Mouse (Mus musculus): ENCODE data around the gene Ube2l6. TPM values are rescaled to one million over a fixed set of nuclear protein-coding genes. Genes with fewer than 3 reads are reported as not detected.
A peak's percentile ranks its signal among the peaks of the same experiment; 100 is the strongest.

Ube2l6 gene
- polyA plus RNA-seq, 1 experiment: 24.1 TPM

GRCm38 (mm10) chr2:84803963-84804362 lies 5.3 kb downstream of the Ube2l6 start:
- H3K4me3 ChIP-seq (ENCODE audit: insufficient read depth, low read depth, low read length): no peak overlapping the region
- WGBS: 96% methylated on average over 7 of the region's 7 CpGs
- 0 out of 2 replicates have a peak, but pooled peaks cover 2% of the 10 kb centered on the region for H3K4me1 ChIP-seq (ENCODE audit: control insufficient read depth, insufficient read depth, low read length)
- H3K27me3 ChIP-seq (replicated peaks; ENCODE audit: control insufficient read depth, insufficient read depth, low read length): no peaks in the 10 kb centered on the region
- TF ChIP-seq POLR2A (IDR thresholded peaks at IDR 0.05; ENCODE audit: low read depth, low read length) (no peak), CTCF (conservative IDR thresholded peaks at IDR 0.05; ENCODE audit: insufficient read depth, insufficient read length, low read depth, low read length) (no peak)
- H3K36me3 ChIP-seq (ENCODE audit: control insufficient read depth, insufficient read depth, low read length): no peaks in the 10 kb centered on the region
- no peak for DNase-seq
- H3K27ac ChIP-seq (ENCODE audit: insufficient read depth, low read depth, low read length): no peak overlapping the region

- Histone ChIP-seq H3K27me3 (replicated peaks; ENCODE audit: control insufficient read depth, insufficient read depth, low read length) (no peaks in the 10 kb centered on the region), H3K36me3 (ENCODE audit: control insufficient read depth, insufficient read depth, low read length) (no peaks in the 10 kb centered on the region), H3K4me1 (ENCODE audit: control insufficient read depth, insufficient read depth, low read length) (no peaks in the 10 kb centered on the region), H3K27ac (ENCODE audit: insufficient read depth, low read depth, low read length) (no peak overlapping the region), H3K4me3 (ENCODE audit: insufficient read depth, low read depth, low read length) (no peak overlapping the region)
- 67% methylated on average over 5 of the region's 5 CpGs for WGBS
- TF ChIP-seq CTCF (conservative IDR thresholded peaks at IDR 0.05; ENCODE audit: insufficient read depth, insufficient read length, low read depth, low read length) (no peak), POLR2A (IDR thresholded peaks at IDR 0.05; ENCODE audit: low read depth, low read length) (no peak)
- DNase-seq: no peak
These were observed 7.9 kb downstream of the Ube2l6 start for GRCm38 (mm10) chr2:84806546-84806945.

GRCm38 (mm10) chr2:84809330-84809729 lies 10.7 kb downstream of the Ube2l6 start:
- Histone ChIP-seq H3K4me3 (ENCODE audit: insufficient read depth, low read depth, low read length) (no peak overlapping the region), H3K36me3 (ENCODE audit: control insufficient read depth, insufficient read depth, low read length) (no peaks in the 10 kb centered on the region), H3K27ac (ENCODE audit: insufficient read depth, low read depth, low read length) (no peak overlapping the region), H3K27me3 (replicated peaks; ENCODE audit: control insufficient read depth, insufficient read depth, low read length) (no peaks in the 10 kb centered on the region), H3K4me1 (ENCODE audit: control insufficient read depth, insufficient read depth, low read length) (no peaks in the 10 kb centered on the region)
- TF ChIP-seq POLR2A (IDR thresholded peaks at IDR 0.05; ENCODE audit: low read depth, low read length) (no peak), CTCF (conservative IDR thresholded peaks at IDR 0.05; ENCODE audit: insufficient read depth, insufficient read length, low read depth, low read length) (no peak)
- DNase-seq: no peak

- H3K4me1 ChIP-seq (ENCODE audit: control insufficient read depth, insufficient read depth, low read length): no peaks in the 10 kb centered on the region
- H3K27ac ChIP-seq (ENCODE audit: insufficient read depth, low read depth, low read length): no peak overlapping the region
- H3K4me3 ChIP-seq (ENCODE audit: insufficient read depth, low read depth, low read length): no peak overlapping the region
- WGBS: 83% methylated on average over 6 of the region's 6 CpGs
- no peaks in the 10 kb centered on the region for H3K27me3 ChIP-seq (replicated peaks; ENCODE audit: control insufficient read depth, insufficient read depth, low read length)
- TF ChIP-seq POLR2A (IDR thresholded peaks at IDR 0.05; ENCODE audit: low read depth, low read length): no peak
- DNase-seq: no peak
- no peaks in the 10 kb centered on the region for H3K36me3 ChIP-seq (ENCODE audit: control insufficient read depth, insufficient read depth, low read length)
These were observed 11.9 kb downstream of the Ube2l6 start for GRCm38 (mm10) chr2:84810526-84810885.

- DNase-seq: peak; percentile 90
- no peak overlapping the region for H3K27ac ChIP-seq (ENCODE audit: insufficient read depth, low read depth, low read length)
- no peaks in the 10 kb centered on the region for H3K36me3 ChIP-seq (ENCODE audit: control insufficient read depth, insufficient read depth, low read length)
- peak overlapping the region; percentile 39 for H3K4me3 ChIP-seq (ENCODE audit: insufficient read depth, low read depth, low read length)
- no peaks in the 10 kb centered on the region for H3K4me1 ChIP-seq (ENCODE audit: control insufficient read depth, insufficient read depth, low read length)
- 29% methylated on average over 26 of the region's 26 CpGs for whole genome bisulfite sequencing
- TF ChIP-seq CTCF (conservative IDR thresholded peaks at IDR 0.05; ENCODE audit: insufficient read depth, insufficient read length, low read depth, low read length) (peak; percentile 78), POLR2A (IDR thresholded peaks at IDR 0.05; ENCODE audit: low read depth, low read length) (no peak)
- no peaks in the 10 kb centered on the region for H3K27me3 ChIP-seq (replicated peaks; ENCODE audit: control insufficient read depth, insufficient read depth, low read length)
These were observed 12.4 kb downstream of the Ube2l6 start for GRCm38 (mm10) chr2:84810886-84811577.

GRCm38 (mm10) chr2:84811880-84812279 lies 13.3 kb downstream of the Ube2l6 start:
- 79% methylated on average over 7 of the region's 7 CpGs for WGBS
- H3K27me3 ChIP-seq (replicated peaks; ENCODE audit: control insufficient read depth, insufficient read depth, low read length): no peaks in the 10 kb centered on the region
- H3K27ac ChIP-seq (ENCODE audit: insufficient read depth, low read depth, low read length): no peak overlapping the region
- TF ChIP-seq POLR2A (IDR thresholded peaks at IDR 0.05; ENCODE audit: low read depth, low read length) (no peak), CTCF (conservative IDR thresholded peaks at IDR 0.05; ENCODE audit: insufficient read depth, insufficient read length, low read depth, low read length) (no peak)
- H3K4me1 ChIP-seq (ENCODE audit: control insufficient read depth, insufficient read depth, low read length): no peaks in the 10 kb centered on the region
- no peaks in the 10 kb centered on the region for H3K36me3 ChIP-seq (ENCODE audit: control insufficient read depth, insufficient read depth, low read length)
- H3K4me3 ChIP-seq (ENCODE audit: insufficient read depth, low read depth, low read length): no peak overlapping the region
- DNase-seq: no peak

- Histone ChIP-seq H3K4me3 (ENCODE audit: insufficient read depth, low read depth, low read length) (no peak overlapping the region), H3K27me3 (replicated peaks; ENCODE audit: control insufficient read depth, insufficient read depth, low read length) (no peaks in the 10 kb centered on the region), H3K27ac (ENCODE audit: insufficient read depth, low read depth, low read length) (no peak overlapping the region), H3K4me1 (ENCODE audit: control insufficient read depth, insufficient read depth, low read length) (no peaks in the 10 kb centered on the region), H3K36me3 (ENCODE audit: control insufficient read depth, insufficient read depth, low read length) (no peaks in the 10 kb centered on the region)
- TF ChIP-seq CTCF (conservative IDR thresholded peaks at IDR 0.05; ENCODE audit: insufficient read depth, insufficient read length, low read depth, low read length) (no peak), POLR2A (IDR thresholded peaks at IDR 0.05; ENCODE audit: low read depth, low read length) (no peak)
- no peak for DNase-seq
- WGBS: 89% methylated on average over 6 of the region's 6 CpGs
These were observed 14.0 kb downstream of the Ube2l6 start for GRCm38 (mm10) chr2:84812676-84813075.

Measured in kidney, adult 2 months (tissue).